Mouse (Mus musculus) liver, embryonic 11.5 days (tissue): ENCODE measurements around the gene Gm49383. TPM values are rescaled to one million over a fixed set of nuclear protein-coding genes. Genes with fewer than 3 reads are reported as not detected.
A peak's percentile ranks its signal among the peaks of the same experiment; 100 is the strongest.

Experiments
- ATAC-seq: fragments of 200-750 bp; cut with Nextera tagmentation; replicated peaks from 2 replicates; pipeline ENCODE4 v1.8.0; 2017; ENCODE audit warnings: moderate number of reproducible peaks, mild to moderate bottlenecking, moderate TSS enrichment, moderate library complexity; ENCODE audit not compliant: low FRiP score
- DNase-seq: peaks from one replicate; pipeline ENCODE4 v3.0.0-alpha.2; 2017; ENCODE audit warnings: low spot score
- H3K27ac ChIP-seq: fragments of 300-500 bp; sonication (generic); 2 replicates; pipeline ENCODE4 v1.5.1; 2014; ENCODE audit warnings: mild to moderate bottlenecking, low read depth, low read length, control low read depth
- H3K27me3 ChIP-seq: fragments of 300-500 bp; sonication (generic); replicated peaks from 2 replicates; pipeline ENCODE4 v1.6.1; 2014; ENCODE audit warnings: low read length, mixed read lengths; ENCODE audit not compliant: control insufficient read depth, insufficient read depth
- H3K36me3 ChIP-seq: fragments of 300-500 bp; sonication (generic); 2 replicates; pipeline ENCODE4 v1.6.1; 2014; ENCODE audit warnings: mild to moderate bottlenecking, low read length, moderate library complexity, mixed read lengths; ENCODE audit not compliant: control insufficient read depth, insufficient read depth
- H3K4me1 ChIP-seq: fragments of 300-500 bp; sonication (generic); replicated peaks from 2 replicates; pipeline ENCODE4 v1.6.1; 2014; ENCODE audit warnings: low read length, mixed read lengths; ENCODE audit not compliant: control insufficient read depth, insufficient read depth
- H3K4me2 ChIP-seq: fragments of 300-500 bp; sonication (generic); 2 replicates; pipeline ENCODE4 v1.6.1; 2014; ENCODE audit warnings: mild to moderate bottlenecking, control low read depth, moderate library complexity
- H3K4me3 ChIP-seq: fragments of 300-500 bp; sonication (generic); 2 replicates; pipeline ENCODE4 v1.5.1; 2014; ENCODE audit warnings: low read depth, low read length, control low read depth
- H3K9ac ChIP-seq: fragments of 300-500 bp; sonication (generic); 2 replicates; pipeline ENCODE4 v1.6.1; 2014; ENCODE audit warnings: low read depth, low read length, control low read depth
- H3K9me3 ChIP-seq: fragments of 300-500 bp; sonication (generic); 2 replicates; pipeline ENCODE4 v1.6.1; 2016; ENCODE audit warnings: low read length, inconsistent platforms, mixed read lengths; ENCODE audit not compliant: control insufficient read depth
- WGBS: fragments of 180-500 bp; shearing (Covaris S2); extraction: QIAGEN DNeasy Blood & Tissue Kit; methylation state at CpG from one replicate; pipeline ENCODE4 v1.1.7; 2014; 5-methylcytosine and 5-hydroxymethylcytosine counted together
- polyA plus RNA-seq: library from polyadenylated mRNA; unstranded; fragments of >200 nt; fragmentation: Nextera tagmentation; extraction: Ambion mirVana; gene quantifications from 2 replicates; pipeline ENCODE4 v1.2.1, GENCODE M21; 2014

Gene Gm49383
- 28.6 and 29.8 TPM in 2 replicates for polyA plus RNA-seq

DNA sequence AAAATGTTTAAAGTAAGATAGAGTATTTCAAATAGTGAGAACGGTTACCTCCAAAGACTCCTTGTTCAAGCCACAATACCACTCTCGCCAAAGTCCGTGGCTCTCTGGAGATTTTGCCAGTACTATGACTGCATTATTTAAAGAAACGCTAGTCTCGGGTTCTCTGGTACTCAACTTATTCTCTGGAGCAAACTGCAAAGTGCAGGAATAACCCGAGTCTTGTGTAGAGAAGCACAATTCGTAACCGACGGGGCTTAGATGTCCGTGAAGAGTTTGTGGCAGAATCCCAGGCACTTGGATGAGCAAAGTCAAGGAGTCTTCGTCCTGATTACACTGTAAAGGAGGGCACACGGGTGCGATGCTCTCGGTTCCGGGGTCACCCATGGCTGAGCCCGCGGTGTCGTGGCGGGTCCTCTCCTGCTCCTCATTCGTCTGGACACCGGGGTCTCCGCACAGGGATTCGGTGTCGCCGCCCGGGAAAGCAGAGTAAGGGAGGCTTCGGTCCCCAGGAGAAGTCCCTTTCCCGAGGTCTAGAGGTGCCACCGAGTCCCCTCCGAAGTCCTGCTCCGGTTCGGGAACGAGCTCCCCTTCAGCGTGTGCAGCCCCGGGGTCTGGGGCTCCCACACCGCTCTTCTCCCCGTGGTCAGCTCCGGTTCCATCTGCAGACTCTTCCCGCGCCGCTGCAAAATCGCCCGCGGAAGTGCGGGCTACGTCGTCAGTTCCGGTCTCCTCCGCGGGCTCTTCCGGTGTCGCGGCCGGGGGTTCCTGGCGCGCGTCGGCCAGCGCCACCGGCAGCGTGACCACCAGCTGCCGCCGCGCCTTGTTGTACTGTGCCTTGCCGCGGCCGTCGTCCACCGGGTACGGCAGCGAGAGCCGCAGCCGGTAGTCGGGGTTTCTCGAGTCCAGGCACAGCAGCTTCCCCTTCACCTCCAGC is at the start of gene Gm49383:
Gene Gm49383, minus strand, starts transcription at position 661 of the 934 bp plus-strand sequence.
- H3K9me3 ChIP-seq: no peaks in the 10 kb centered on the region
- peak; percentile 72 for ATAC-seq
- peak within 1 kb of the TSS; percentile 96 for H3K9ac ChIP-seq
- H3K4me1 ChIP-seq: peaks cover 14% of the 10 kb centered on the region
- H3K27me3 ChIP-seq: no peaks in the 10 kb centered on the region
- under 1% methylated on average over 75 of the region's 75 CpGs for WGBS
- H3K27ac ChIP-seq: peak within 1 kb of the TSS; percentile 89
- DNase-seq: peak; percentile 79
- peak within 1 kb of the TSS; percentile 99 for H3K4me3 ChIP-seq
- H3K36me3 ChIP-seq: peaks cover 16% of the 10 kb centered on the region; the same call in 1 of the 2 replicates
- H3K4me2 ChIP-seq: peak within 1 kb of the TSS; percentile 82

DNA sequence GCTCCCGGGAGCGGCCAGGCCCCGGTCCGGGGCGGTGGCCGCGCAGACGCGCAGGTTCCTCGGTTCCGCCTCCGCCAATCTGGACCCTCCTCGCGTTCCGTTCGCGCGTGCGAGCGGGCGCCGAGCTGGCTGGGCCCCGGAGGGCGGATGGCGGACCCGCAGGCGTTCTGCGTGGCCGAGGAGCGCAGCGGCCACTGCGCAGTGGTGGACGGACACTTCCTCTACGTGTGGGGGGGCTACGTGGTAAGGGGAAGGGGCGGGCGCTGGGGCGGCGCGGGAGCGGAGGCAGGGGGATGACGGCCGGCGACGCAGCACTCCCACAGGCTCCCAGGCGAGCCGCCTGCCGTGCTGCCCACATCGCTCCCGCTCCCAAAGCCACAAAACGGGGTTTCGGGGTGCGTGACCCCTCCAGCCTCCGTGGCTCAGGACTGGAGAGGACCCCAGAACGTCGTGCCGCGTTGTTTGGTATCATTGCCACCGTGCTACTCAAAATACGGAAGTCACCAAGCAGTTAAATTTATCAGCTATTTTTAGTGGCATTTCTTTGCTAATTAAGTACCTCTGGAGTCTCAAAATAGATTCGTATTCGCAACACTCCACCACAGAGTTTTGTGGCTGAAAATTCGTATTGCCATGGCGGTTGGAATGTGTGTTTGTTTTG is 45.0 kb upstream of the Gm49383 start:
- Histone ChIP-seq H3K27me3 (no peaks in the 10 kb centered on the region), H3K36me3 (no peaks in the 10 kb centered on the region), H3K4me1 (peaks cover 8% of the 10 kb centered on the region), H3K9ac (peak overlapping the region; percentile 89), H3K9me3 (no peaks in the 10 kb centered on the region), H3K4me2 (peak overlapping the region; percentile 77), H3K27ac (peak overlapping the region; percentile 75), H3K4me3 (peak overlapping the region; percentile 73)
- under 1% methylated on average over 57 of the region's 64 CpGs for WGBS
- DNase-seq: peak; percentile 75
- peak; percentile 78 for ATAC-seq

DNA sequence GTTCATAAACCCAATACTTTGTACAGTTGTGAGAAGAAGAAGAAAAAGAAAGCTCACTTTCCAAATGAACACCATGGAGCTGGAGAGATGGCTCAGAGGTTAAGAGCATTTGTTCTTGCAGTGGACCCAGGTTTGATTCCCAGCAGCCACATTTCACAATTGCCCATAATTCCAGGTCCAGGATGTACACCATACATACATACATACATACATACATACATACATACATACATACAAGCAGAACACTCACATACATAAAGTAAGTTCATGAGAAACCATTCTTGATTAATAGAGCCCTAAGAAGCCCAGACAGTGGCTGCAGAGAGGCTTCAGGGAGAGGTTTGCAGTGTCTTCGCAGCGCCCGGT is 44.5 kb upstream of the Gm49383 start:
- ATAC-seq: peak; percentile 11; the same call in 1 of the 2 replicates
- Histone ChIP-seq H3K27me3 (no peaks in the 10 kb centered on the region), H3K4me1 (peaks cover 8% of the 10 kb centered on the region), H3K36me3 (no peaks in the 10 kb centered on the region), H3K4me3 (peak overlapping the region; percentile 73), H3K9ac (peak overlapping the region; percentile 89), H3K4me2 (peak overlapping the region; percentile 77), H3K27ac (peak overlapping the region; percentile 75; the same call in 1 of the 2 replicates), H3K9me3 (no peaks in the 10 kb centered on the region)
- DNase-seq: no peak
- 0% methylated on average over 3 of the region's 3 CpGs for WGBS

DNA sequence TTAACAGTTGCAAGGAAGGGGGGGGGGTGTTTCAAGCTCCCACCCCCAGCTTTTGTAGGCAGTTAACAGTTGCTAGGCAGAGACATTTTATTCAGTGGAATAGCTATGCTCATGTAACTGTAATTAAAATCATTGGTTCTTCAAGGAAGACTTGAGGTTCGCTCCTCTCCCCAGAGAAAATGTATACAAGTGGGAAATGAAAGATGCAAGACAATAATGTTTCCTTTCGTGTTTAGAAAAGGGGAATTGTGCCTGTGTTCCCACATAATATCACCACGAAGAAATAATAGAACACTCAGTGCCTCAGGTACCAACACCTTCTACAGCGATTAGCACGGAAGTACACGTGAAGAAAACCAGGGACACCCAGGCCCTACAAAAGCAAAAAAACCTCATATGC is 44.0 kb upstream of the Gm49383 start, which contains the start of gene Klhdc1:
Gene Klhdc1, plus strand, starts transcription at position 301 of the 400 bp plus-strand sequence.
- H3K4me3 ChIP-seq: peak within 1 kb of the TSS; percentile 73
- peak within 1 kb of the TSS; percentile 77 for H3K4me2 ChIP-seq
- DNase-seq: no peak
- 63% methylated on average over 6 of the region's 6 CpGs for WGBS
- ATAC-seq: no peak
- no peaks in the 10 kb centered on the region for H3K27me3 ChIP-seq
- peak within 1 kb of the TSS; percentile 89 for H3K9ac ChIP-seq
- H3K36me3 ChIP-seq: no peaks in the 10 kb centered on the region
- no peaks in the 10 kb centered on the region for H3K9me3 ChIP-seq
- peaks cover 8% of the 10 kb centered on the region for H3K4me1 ChIP-seq
- H3K27ac ChIP-seq: peak within 1 kb of the TSS; percentile 75

DNA sequence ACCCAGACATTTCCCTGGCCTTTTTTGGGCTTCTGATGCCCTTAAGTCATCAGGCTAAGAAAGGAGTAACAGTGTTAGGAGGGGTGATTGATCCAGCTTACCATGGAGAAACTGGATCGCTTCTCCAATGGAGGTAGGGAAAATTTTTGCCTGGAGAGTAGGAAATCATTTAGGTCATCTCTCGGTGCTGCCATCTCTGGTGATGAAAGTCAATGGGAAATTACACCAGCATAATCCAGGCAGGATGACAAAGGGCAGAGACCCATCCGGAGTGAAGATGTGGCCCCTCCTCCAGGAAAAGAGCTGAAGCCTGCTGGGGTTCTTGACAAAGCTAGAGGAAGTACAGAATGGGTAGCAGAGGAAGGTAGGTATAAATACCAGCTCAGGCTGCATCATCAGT is 41.4 kb upstream of the Gm49383 start:
- Histone ChIP-seq H3K4me1 (peaks cover 8% of the 10 kb centered on the region), H3K9me3 (no peaks in the 10 kb centered on the region), H3K27ac (no peak overlapping the region), H3K9ac (no peak overlapping the region), H3K36me3 (no peaks in the 10 kb centered on the region), H3K4me3 (no peak overlapping the region), H3K4me2 (no peak overlapping the region), H3K27me3 (no peaks in the 10 kb centered on the region)
- WGBS: 32% methylated on average over 3 of the region's 3 CpGs
- DNase-seq: no peak
- no peak for ATAC-seq

DNA sequence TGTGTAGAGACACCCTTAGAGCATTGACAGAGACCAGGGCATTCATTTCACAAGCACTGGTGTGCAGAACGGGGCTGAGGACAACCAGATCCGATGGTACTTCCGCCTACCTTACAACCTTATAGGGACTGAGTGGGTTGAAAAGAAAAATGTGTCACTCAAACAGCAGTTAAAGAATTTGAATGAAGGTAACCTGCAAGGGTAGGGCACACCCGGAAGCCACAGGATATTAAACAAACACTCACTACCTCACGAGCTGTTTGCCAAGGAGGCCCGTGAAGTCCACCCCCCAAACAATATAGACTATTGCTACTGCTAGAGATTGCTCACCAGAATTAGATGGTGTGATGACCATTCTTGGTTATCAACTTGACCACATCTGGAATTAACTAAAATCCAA is 38.9 kb upstream of the Gm49383 start:
- H3K9ac ChIP-seq: no peak overlapping the region
- H3K9me3 ChIP-seq: no peaks in the 10 kb centered on the region
- no peak overlapping the region for H3K4me3 ChIP-seq
- no peak overlapping the region for H3K4me2 ChIP-seq
- no peak overlapping the region for H3K27ac ChIP-seq
- H3K27me3 ChIP-seq: no peaks in the 10 kb centered on the region
- ATAC-seq (no peak), DNase-seq (no peak)
- peaks cover 3% of the 10 kb centered on the region for H3K4me1 ChIP-seq
- H3K36me3 ChIP-seq: no peaks in the 10 kb centered on the region
- WGBS: 86% methylated on average over 6 of the region's 6 CpGs

DNA sequence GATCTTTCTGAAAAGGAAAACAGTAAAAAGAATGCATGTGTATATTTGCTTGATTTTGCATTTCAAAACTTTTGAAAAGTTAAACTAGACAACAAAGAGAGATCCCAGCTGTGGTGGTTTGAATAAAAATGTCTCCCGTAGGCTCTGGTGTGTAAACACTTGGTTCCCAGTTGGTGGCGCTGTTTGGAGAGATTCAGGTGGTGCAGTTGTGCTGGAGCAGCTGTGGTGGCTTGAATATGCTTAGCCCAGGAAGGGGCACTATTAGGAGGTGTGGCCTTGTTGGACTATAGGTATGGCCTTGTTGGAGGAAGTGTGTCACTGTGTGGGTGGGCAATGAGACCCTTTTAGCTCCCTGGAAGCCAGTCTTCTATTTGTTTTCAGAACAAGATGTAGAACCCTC is 32.3 kb upstream of the Gm49383 start:
- Histone ChIP-seq H3K27ac (no peak overlapping the region), H3K9me3 (no peaks in the 10 kb centered on the region), H3K36me3 (no peaks in the 10 kb centered on the region), H3K27me3 (no peaks in the 10 kb centered on the region), H3K4me3 (no peak overlapping the region), H3K4me1 (peaks cover 8% of the 10 kb centered on the region; the same call in 1 of the 2 replicates), H3K9ac (no peak overlapping the region), H3K4me2 (no peak overlapping the region)
- ATAC-seq (no peak), DNase-seq (no peak)
- 57% methylated on average over 2 of the region's 2 CpGs for WGBS

DNA sequence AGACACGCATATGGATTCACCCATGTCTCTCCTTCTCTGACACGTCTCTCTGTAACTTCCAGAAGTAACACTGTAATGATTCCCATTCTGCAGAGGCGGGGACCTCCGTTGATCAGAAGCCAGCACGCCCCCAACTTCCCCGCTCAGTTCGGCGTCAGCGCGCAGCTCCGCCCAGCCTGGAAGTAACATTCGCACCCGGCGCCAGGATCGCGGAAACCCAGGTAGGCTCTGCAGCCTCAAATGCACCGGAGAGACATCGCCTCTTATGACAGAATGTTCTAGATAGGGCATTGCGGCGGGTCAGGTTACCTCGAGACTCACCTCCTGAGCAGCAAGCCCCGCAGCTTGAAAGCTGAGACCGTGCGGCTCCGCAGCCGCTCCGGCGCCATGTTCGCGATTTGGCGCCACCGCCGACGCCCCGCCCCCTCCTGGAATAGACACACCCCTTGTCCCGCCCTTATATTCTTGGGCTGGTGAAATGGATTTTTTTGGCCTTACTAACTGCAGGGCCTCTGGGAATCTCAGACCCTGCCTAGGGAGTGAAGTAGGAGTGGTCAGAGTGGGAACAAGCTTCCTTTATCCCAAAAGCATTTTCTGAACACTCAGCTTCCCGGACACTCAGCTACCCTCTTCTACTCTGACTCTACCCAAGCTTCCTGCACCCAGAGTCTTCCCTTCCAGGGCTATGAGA is 31.0 kb upstream of the Gm49383 start, which contains the start of gene Pole2:
Gene Pole2, minus strand, starts transcription at position 420 of the 691 bp plus-strand sequence.
- H3K27ac ChIP-seq: peak within 1 kb of the TSS; percentile 64
- H3K4me3 ChIP-seq: peak within 1 kb of the TSS; percentile 58
- H3K36me3 ChIP-seq: no peaks in the 10 kb centered on the region
- ATAC-seq (peak; percentile 93), DNase-seq (peak; percentile 93)
- WGBS: under 1% methylated on average over 37 of the region's 37 CpGs
- no peaks in the 10 kb centered on the region for H3K9me3 ChIP-seq
- H3K4me2 ChIP-seq: peak within 1 kb of the TSS; percentile 77
- peaks cover 8% of the 10 kb centered on the region; the same call in 1 of the 2 replicates for H3K4me1 ChIP-seq
- H3K27me3 ChIP-seq: no peaks in the 10 kb centered on the region
- peak within 1 kb of the TSS; percentile 69 for H3K9ac ChIP-seq
